7 mouse cellular contexts compared by ENCODE assay signal in the genomic region with DNA sequence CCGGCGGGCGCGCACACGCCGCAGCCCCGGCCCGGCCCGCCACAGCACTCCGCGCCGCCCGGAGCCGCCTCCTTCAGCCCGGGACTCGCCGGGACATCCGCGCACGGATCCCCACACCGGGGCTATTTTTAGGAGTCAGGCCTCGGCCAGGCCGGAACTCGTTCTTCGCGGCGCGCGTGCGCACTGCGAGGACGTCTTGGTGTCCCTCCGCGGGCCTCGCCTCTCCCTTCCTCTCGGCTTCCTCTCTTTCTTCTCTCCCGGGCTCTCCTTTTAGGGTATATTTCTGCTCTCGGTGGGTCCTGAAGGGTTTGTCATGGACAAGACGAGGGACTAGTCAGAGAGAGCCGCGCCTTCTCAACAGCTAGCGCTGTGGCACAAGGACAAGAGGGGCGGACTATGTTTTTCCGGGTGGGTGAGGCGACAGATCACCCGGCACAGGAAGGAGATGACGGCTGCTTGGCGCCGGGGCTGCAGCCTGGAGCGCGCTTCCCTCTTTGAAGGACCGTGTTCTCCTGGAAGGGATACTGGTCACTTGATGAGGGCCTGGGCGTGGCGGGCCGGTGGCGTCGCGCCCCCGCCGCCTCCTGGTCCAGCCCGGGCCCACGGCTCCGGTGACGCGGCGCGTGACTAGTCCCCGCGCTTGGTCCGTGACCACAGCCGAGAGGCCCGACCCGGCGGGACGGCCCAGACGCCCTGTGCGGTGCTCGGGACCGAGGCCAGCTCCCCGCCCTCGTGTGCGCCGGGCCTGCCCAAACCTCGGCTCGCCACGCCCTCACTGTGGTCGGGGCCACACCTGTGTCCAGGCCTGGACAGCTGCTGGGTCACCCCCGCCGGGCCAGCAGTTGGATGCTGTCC. TPM values are rescaled to one million over a fixed set of nuclear protein-coding genes. Genes with fewer than 3 reads are reported as not detected.
A peak's percentile ranks its signal among the peaks of the same experiment; 100 is the strongest.
DNase-seq lines count a peak whose midpoint lies in the region; ATAC-seq lines count a peak whose summit lies in the region.

A gene (minus strand): TSS at position 130 of the 855 bp plus-strand sequence.

- peaks cover 10% of the 10 kb centered on the region; the same call in 1 of the 2 replicates for H3K4me1 ChIP-seq in embryonic facial prominence, embryonic 12.5 days
- no peaks in the 10 kb centered on the region for H3K4me1 ChIP-seq in limb, embryonic 11.5 days (ENCODE audit: control insufficient read depth, insufficient read depth, low read length)
- H3K4me1 ChIP-seq in midbrain, embryonic 14.5 days (ENCODE audit: control insufficient read depth, insufficient read depth, low read length) = peaks cover 12% of the 10 kb centered on the region

- no peaks in the 10 kb centered on the region for H3K36me3 ChIP-seq in embryonic facial prominence, embryonic 12.5 days
- no peaks in the 10 kb centered on the region for H3K36me3 ChIP-seq in limb, embryonic 11.5 days (ENCODE audit: control insufficient read depth, insufficient read depth, low read length)
- no peaks in the 10 kb centered on the region for H3K36me3 ChIP-seq in midbrain, embryonic 14.5 days (ENCODE audit: control insufficient read depth, insufficient read depth, low read length)

- peak; percentile 97 for DNase-seq in adrenal gland, postnatal 25 days
- DNase-seq in heart, adult 11 months = peak; percentile 100
- DNase-seq in kidney, adult 18-20 months = peak; percentile 98
- DNase-seq in limb, embryonic 11.5 days (ENCODE audit: low spot score) = peak; percentile 96
- DNase-seq in midbrain, embryonic 14.5 days = peak; percentile 98
- DNase-seq in spleen, adult 18-20 months = peak; percentile 90 to 95

- ATAC-seq in embryonic facial prominence, embryonic 12.5 days (ENCODE audit: insufficient number of reproducible peaks, insufficient read depth, low FRiP score, low TSS enrichment) = peak; percentile 86
- ATAC-seq in limb, embryonic 11.5 days (ENCODE audit: insufficient number of reproducible peaks, low FRiP score, low TSS enrichment, low read depth) = peak; percentile 90
- ATAC-seq in midbrain, embryonic 14.5 days (ENCODE audit: low FRiP score, low TSS enrichment) = peak; percentile 95

- H3K9me3 ChIP-seq in embryonic facial prominence, embryonic 12.5 days = no peaks in the 10 kb centered on the region
- no peaks in the 10 kb centered on the region for H3K9me3 ChIP-seq in limb, embryonic 11.5 days (ENCODE audit: control insufficient read depth, low read length)
- H3K9me3 ChIP-seq in midbrain, embryonic 14.5 days (ENCODE audit: control insufficient read depth, low read length) = no peaks in the 10 kb centered on the region

- peak within 1 kb of the TSS; percentile 93 for H3K4me2 ChIP-seq in embryonic facial prominence, embryonic 12.5 days (replicated peaks)
- H3K4me2 ChIP-seq in limb, embryonic 11.5 days (ENCODE audit: low read depth, severe bottlenecking) = peak within 1 kb of the TSS; percentile 71
- peak within 1 kb of the TSS; percentile 98 for H3K4me2 ChIP-seq in midbrain, embryonic 14.5 days (ENCODE audit: low read length)

- peak within 1 kb of the TSS; percentile 96 for H3K4me3 ChIP-seq in embryonic facial prominence, embryonic 12.5 days
- peak within 1 kb of the TSS; percentile 90 for H3K4me3 ChIP-seq in limb, embryonic 11.5 days (ENCODE audit: low read depth, low read length)
- peak within 1 kb of the TSS; percentile 90 for H3K4me3 ChIP-seq in midbrain, embryonic 14.5 days (replicated peaks; ENCODE audit: low read depth, low read length)

- WGBS in embryonic facial prominence, embryonic 12.5 days = under 1% methylated on average over 82 of the region's 89 CpGs
- under 1% methylated on average over 89 of the region's 89 CpGs for WGBS in limb, embryonic 11.5 days
- WGBS in midbrain, embryonic 14.5 days = under 1% methylated on average over 83 of the region's 89 CpGs

- no peaks in the 10 kb centered on the region for H3K27me3 ChIP-seq in embryonic facial prominence, embryonic 12.5 days
- H3K27me3 ChIP-seq in limb, embryonic 11.5 days (ENCODE audit: control insufficient read depth, insufficient read depth, low read length) = no peaks in the 10 kb centered on the region
- no peaks in the 10 kb centered on the region for H3K27me3 ChIP-seq in midbrain, embryonic 14.5 days (ENCODE audit: control insufficient read depth, insufficient read depth, low read length)

- peak within 1 kb of the TSS; percentile 98 for H3K9ac ChIP-seq in embryonic facial prominence, embryonic 12.5 days
- H3K9ac ChIP-seq in limb, embryonic 11.5 days (ENCODE audit: low read length) = peak within 1 kb of the TSS; percentile 94
- H3K9ac ChIP-seq in midbrain, embryonic 14.5 days (replicated peaks; ENCODE audit: low read length) = peak within 1 kb of the TSS; percentile 98

- H3K27ac ChIP-seq in embryonic facial prominence, embryonic 12.5 days = peak within 1 kb of the TSS; percentile 98
- H3K27ac ChIP-seq in limb, embryonic 11.5 days (replicated peaks; ENCODE audit: low read depth, low read length) = peak within 1 kb of the TSS; percentile 95
- peak within 1 kb of the TSS; percentile 99 for H3K27ac ChIP-seq in midbrain, embryonic 14.5 days (replicated peaks; ENCODE audit: low read depth, low read length)

RNA-seq across cellular contexts. Expression of the gene that starts here (rescaled TPM):
- total RNA-seq in adrenal gland, postnatal 25 days (2021) = 47.8 and 57.1 TPM in 2 replicates
- 32.1 and 32.6 TPM in 2 replicates for polyA plus RNA-seq in embryonic facial prominence, embryonic 12.5 days (2016; fragmentation: Nextera tagmentation; extraction: Ambion mirVana)
- 24.0 and 27.3 TPM in 2 replicates for polyA plus RNA-seq in limb, embryonic 11.5 days (2014; fragmentation: Nextera tagmentation; extraction: Ambion mirVana)
- 38.9 and 45.2 TPM in 2 replicates for polyA plus RNA-seq in midbrain, embryonic 14.5 days (2014; fragmentation: Nextera tagmentation; extraction: Ambion mirVana)

Comparison
In these comparisons a context has a peak if more than half of its experiments do, and no peak if none do; other contexts are left out.
1. Peak in every context shown above with its lines: DNase-seq, ATAC-seq, H3K4me3 ChIP-seq and H3K27ac ChIP-seq.